Mouse (Mus musculus) mouse embryonic stem cell (cell line): ENCODE measurements around the gene Fam234a.

Source experiments
- in situ Hi-C, 2 experiments: fragments of 300-500 bp; cut with MboI; formaldehyde crosslinking; loops; 1 replicate in 1 of 2; 3 replicates in 1 of 2; pipeline ENCODE4 v1.14.3; 2019 to 2020; ENCODE audit warnings: low sequenced_read_pairs in 2 of 2, low pct_unique_long_range_greater_than_20kb in 1 of 2, mixed read lengths in 1 of 2; ENCODE audit not compliant: unreplicated experiment in 1 of 2

The Fam234a gene

GRCm38 (mm10) chr17:26237667-26238066, 6.4 kb downstream of the Fam234a start:
- in situ Hi-C loops, result no loop called here

GRCm38 (mm10) chr17:26235077-26235815, 8.8 kb downstream of the Fam234a start:
- in situ Hi-C loops, result no loop called here

DNA sequence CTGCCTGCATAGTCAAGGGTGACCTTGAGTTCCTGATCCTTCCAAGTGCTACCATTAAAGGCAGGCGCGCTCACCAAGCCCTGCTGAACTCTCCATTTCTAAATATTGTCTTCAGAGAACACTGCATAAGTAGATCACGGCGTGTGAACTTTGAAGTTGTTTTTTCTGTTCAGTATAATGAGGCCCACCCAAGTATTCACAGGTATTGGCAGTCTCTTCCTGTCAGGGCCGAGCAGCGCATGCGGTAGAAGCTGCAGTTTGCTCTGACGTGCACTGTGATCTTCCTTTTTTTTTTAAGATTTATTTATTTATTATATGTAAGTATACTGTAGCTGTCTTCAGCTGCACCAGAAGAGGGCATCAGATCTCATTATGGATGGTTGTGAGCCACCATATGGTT, 9.7 kb downstream of the Fam234a start:
- in situ Hi-C loops, result no loop called here

DNA sequence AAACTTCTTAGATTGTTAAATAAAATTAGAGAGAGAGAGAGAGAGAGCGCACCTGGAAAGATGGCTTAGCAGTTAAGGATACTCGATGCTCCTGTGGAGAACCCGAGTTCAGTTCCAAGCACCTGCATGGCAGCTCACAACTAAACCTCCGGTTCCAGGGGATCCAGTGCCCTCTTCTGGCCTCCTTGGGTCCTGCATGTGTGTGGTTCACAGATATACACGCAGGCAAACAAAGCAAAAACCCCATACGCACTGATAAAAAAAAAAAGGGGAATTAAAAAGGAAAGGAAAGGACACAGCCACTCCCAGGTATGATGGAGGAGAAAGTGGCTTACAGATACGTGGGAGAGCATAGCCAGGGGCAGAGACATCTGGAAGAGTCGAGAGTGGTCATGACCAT, 11.2 kb downstream of the Fam234a start:
- in situ Hi-C loops, result no loop called here

DNA sequence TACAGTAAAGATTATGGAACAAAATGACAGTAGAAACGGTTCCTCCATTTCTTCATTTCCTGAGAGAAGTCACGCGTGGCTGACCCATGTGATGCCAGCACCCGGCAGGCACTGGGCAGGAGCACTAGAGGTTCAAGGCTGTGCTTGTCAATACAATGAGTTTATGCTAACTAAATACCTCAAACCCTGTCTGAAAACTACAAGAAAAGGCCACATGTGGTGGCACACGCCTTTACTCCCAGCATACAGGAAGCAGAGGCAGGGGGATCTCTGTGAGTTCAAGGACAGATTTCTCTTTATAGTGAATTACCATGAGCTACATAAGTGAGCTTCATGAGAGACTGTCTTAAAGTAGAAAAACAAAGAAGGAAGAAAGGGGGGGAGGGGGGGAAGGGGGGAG, 12.9 kb downstream of the Fam234a start:
- in situ Hi-C loops, result no loop called here

GRCm38 (mm10) chr17:26229776-26230175, 14.3 kb downstream of the Fam234a start:
- in situ Hi-C loops, result no loop called here

DNA sequence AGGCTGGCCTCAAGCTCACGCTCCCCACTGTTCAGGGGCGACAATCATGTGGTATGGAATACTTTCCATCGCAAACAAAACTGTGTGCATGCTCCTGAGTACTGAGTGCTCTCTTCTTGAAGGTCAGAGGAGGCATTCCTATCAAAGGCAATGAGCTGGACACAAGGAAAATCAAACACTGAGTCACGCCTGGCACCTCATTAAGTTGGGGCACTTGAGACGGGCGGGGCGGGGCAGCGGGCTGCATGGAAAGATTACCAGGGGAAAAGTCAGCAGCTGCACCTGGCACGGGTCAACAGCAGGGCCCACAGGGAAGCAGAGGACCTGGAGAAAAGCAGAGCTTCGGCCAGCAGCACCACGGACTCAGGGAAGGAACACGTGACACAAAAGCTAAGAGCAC, 18.9 kb downstream of the Fam234a start:
- in situ Hi-C loops, result no loop called here

GRCm38 (mm10) chr17:26221508-26221907, 22.5 kb downstream of the Fam234a start:
- in situ Hi-C loops, result no loop called here

DNA sequence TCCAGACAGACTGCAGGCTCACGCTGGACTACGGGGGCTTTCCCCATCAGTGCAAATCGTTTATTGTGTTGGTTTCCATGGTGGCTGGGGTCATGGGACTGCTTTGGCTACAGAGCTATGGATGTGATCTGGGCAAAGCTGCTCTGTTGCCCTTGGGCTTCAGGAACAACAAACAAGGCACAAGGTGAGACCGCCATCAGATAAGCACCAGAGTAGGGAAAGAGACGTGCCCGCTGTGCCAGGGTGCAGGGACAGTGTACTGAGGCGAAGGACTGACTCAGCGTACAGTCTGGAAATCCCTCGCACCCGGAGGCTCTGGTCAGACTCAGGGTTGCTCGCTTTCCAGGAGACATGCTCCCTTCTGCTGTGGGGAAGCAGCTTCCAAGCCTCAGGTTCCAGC, 31.4 kb downstream of the Fam234a start:
- in situ Hi-C loops, result no loop called here

- in situ Hi-C loops, result no loop called here
Measured at GRCm38 (mm10) chr17:26212241-26212640, 31.8 kb downstream of the Fam234a start.

DNA sequence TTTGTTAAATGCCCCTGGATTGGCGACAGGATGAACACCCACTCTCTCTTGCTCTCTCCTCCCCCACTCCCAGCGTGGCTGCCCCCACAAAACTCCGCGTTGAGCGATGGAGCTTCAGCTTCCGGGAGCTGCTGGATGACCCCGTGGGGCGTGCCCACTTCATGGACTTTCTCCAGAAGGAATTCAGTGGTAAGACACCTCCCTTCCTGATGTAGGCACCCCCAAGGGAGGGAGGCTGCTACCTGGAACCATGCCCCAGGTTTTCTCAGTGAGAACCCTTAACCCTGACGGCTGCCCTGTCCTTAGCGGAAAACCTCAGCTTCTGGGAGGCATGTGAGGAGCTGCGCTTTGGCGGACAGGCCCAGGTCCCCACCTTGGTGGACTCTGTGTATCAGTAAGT, 36.4 kb downstream of the Fam234a start, which contains the start of gene Arhgdig:
Gene Arhgdig, minus strand, starts transcription at position 101 of the 400 bp plus-strand sequence.
- in situ Hi-C loops, result no loop called here

DNA sequence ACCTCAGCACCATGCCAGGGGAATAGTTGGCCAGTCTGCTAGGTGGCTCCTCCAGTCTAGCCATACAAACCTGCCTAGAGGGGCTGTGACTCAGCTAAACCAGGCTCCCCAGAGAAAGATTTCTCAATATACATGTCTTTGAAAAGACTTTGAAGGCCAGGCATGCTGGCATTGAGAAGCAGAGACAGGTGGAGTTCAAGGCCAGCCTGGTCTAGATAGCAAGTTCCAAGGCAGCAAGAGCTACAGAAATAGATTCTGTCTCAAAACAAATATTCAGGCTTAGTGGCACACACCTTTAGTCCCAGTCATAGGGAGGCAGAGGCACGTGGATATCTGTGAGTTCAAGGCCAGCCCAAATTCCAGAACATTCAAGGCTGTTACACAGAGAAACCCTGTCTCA, 37.6 kb downstream of the Fam234a start:
- in situ Hi-C loops, result no loop called here

DNA sequence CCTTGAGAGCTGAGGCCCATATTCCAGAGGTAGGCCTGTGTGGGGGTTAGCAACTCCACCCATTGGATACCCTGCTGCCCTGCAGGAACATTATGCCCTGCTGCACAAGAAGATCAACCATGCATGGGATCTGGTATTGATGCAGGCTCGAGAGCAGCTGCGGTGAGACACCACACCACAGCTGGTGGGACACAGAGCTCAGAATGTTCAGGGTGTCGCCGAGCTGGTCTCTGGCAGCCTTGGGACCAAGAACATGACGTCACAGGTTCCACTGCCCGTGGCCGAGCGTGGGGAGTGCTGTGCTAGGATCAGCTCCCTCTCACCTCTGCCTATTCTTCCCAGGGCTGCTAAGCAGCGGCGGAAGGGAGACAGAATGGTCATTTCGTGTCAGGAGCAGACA, 39.3 kb downstream of the Fam234a start:
- in situ Hi-C loops, result no loop called here

DNA sequence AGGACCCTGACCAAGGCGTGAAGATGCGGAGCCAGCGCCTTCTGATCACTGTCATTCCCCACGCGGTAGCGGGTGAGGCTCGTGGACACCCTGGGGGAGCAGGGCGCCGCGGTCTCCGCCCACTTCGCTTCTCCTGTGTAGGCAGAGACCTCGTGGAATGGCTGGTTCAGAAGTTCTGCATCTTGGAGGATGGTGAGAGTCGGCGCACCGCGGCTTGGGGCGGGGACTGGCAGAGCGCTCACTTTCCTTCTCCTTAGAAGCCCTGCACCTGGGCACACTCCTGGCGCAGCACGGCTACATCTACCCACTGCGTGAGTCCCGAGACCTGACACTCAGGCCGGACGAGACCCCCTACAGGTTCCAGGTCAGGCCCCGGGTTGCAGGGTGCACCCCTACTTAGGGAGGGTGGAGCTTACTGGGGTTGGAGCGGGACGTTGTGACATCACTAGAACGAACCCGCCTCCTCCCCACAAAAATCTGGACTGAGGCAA, 40.7 kb downstream of the Fam234a start:
- in situ Hi-C loops, result no loop called here

DNA sequence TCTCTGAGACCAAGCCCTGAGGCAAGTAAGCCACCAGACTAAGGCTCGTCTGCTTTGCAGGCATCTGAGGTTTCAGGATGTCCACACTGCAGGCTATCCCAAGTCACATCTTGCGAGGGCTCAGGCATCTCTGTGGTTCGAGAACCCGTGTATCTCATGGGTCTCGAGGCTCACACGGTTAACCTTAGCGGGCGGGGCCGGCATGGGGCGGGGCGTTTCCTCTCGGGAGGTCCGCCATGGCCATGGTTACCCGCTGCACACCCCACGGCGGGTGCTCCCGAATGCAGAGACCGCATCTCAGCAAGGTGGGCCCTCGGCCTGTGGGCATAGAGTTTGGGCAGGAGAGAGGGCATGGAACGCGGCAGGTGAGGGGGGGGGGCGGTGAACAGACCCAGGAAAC, 41.3 kb downstream of the Fam234a start, which contains the start of gene Rgs11:
Gene Rgs11, plus strand, starts transcription at position 215 of the 400 bp plus-strand sequence.
- in situ Hi-C loops, result no loop called here

DNA sequence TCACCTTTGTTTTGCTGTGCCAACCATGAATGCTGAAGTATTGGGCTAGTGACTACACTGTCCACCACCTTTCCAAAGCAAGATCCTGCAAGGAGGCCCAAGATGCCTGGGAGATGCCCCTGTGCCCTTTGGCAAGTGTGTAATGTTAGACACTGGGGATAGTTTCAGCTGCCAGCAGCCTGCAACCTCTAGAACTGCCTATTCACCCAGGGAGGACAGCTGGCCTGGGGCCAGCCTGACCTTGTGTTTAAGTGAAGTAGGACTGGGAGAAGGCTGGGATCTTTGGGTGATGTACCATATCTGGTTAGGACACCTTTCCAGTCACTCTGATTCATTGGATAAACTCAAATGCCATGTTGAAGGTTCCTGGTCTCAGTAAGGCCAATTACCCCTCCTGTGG, 42.0 kb downstream of the Fam234a start:
- in situ Hi-C loops, result no loop called here

GRCm38 (mm10) chr17:26200831-26201705, 43.0 kb downstream of the Fam234a start:
- in situ Hi-C loops, result no loop called here

GRCm38 (mm10) chr17:26198892-26199291, 45.1 kb downstream of the Fam234a start, which contains the start of gene Pdia2:
Gene Pdia2, minus strand, starts transcription at chr17:26199087.
- in situ Hi-C loops, result no loop called here

DNA sequence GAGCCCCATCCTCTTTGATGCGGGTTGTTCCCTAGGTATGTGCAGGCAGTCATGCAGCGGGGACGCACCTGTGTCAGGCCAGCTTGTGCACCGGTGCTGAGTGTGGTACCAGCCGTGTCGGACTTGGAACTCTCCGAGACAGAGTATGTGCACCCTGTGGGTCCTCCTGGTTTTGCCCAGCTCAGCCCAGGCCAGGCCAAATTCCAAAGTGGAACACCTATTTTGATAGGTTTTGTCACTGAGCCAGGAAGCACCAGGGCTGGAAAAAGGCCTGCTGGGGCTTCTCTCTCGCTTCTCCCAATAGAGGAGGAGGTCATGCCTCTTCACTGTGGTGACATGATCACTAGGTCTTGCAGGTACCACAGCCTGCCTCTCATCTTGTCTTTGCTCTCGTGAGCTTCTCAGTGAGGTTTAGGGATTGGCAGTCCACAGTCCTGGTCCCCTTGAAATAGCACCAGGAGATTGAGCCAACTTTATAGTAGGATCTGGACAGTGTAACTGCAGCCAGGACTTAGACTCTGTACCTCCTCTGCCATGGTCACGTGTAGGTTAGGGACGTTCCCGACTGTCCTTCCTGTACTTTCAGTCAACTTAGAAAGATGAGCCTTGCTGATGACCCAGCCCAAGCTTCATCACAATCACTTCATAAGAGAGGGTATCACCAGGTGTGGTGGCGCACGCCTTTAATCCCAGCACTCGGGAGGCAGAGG, 51.4 kb downstream of the Fam234a start:
- in situ Hi-C loops, result no loop called here
